Mouse (Mus musculus): Measurements from ENCODE around the gene Nmnat1. TPM values are rescaled to one million over a fixed set of nuclear protein-coding genes. Genes with fewer than 3 reads are reported as not detected.

Nmnat1 gene
- polyA plus RNA-seq (2012; rRNA removed) = 11.2 and 11.6 TPM in 2 replicates

- Histone ChIP-seq H3K4me1 (ENCODE audit: control insufficient read depth, insufficient read depth, low read length) (no peaks in the 10 kb centered on the region; the same call in 1 of the 2 replicates), H3K27me3 (ENCODE audit: control insufficient read depth, insufficient read depth, low read length) (no peaks in the 10 kb centered on the region), H3K4me3 (replicated peaks; ENCODE audit: insufficient read depth, low read depth, low read length) (peak within 1 kb of the TSS; percentile 90), H3K27ac (ENCODE audit: insufficient read depth, low read length) (peak within 1 kb of the TSS; percentile 86)
- TF ChIP-seq POLR2A (IDR thresholded peaks at IDR 0.05; ENCODE audit: borderline replicate concordance, insufficient read depth, low read length) = peak; percentile 60; the same call in 1 of the 2 replicates
- no peak for TF ChIP-seq CTCF (IDR thresholded peaks at IDR 0.05; ENCODE audit: borderline replicate concordance, insufficient read depth, low read depth, low read length)
- WGBS = under 1% methylated on average over 60 of the region's 60 CpGs
- peak; percentile 92 to 94 for DNase-seq
These were observed at the start of gene Nmnat1, which contains the start of gene Lzic for GRCm38 (mm10) chr4:149485053-149485824. Gene Nmnat1, minus strand, starts transcription at chr4:149485202. Gene Lzic, plus strand, starts transcription at chr4:149485229.

- Histone ChIP-seq H3K27me3 (ENCODE audit: control insufficient read depth, insufficient read depth, low read length) (no peaks in the 10 kb centered on the region), H3K4me3 (replicated peaks; ENCODE audit: insufficient read depth, low read depth, low read length) (no peak overlapping the region), H3K4me1 (ENCODE audit: control insufficient read depth, insufficient read depth, low read length) (no peaks in the 10 kb centered on the region), H3K27ac (ENCODE audit: insufficient read depth, low read length) (no peak overlapping the region)
- 84% methylated on average over 6 of the region's 6 CpGs for WGBS
- DNase-seq = no peak
- TF ChIP-seq POLR2A (IDR thresholded peaks at IDR 0.05; ENCODE audit: borderline replicate concordance, insufficient read depth, low read length) = no peak
- TF ChIP-seq CTCF (IDR thresholded peaks at IDR 0.05; ENCODE audit: borderline replicate concordance, insufficient read depth, low read depth, low read length) = no peak
These were observed 44.7 kb upstream of the Nmnat1 start for GRCm38 (mm10) chr4:149529691-149530090.

DNA sequence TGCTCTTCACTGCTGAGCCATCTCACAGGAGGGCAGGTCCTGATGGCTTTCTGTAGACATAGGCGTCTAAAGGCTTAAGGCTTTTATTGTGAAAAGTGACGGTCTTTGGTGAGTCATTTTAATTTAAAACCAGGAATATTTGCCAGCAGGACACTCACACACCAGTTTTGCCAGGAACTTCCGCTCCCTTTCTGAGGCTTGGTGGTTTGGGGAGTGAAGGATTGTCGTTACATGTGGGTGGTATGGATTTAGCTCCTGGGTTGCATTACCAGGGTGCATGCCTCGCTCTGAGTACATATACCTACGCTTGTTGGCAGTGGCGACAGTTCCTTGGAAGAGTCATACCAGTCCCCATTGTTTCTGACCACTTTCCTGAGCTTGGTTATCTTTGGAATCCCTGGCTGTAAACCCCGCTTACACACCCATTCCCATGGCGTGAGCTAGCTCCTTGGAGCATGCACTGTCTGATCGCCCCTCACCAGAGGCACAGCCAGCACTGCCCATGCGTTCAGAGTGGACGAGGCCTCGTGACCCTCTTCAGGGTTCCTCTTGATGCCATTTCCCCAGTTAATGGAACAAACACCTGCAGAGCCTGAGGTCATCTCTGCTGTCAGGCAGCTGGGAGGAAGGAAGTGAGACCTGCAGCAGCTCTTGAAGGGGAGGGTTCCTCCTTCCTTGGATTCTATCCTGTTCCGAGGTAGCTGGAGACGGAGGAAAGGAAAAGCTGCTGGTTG is 42.8 kb upstream of the Nmnat1 start:
- H3K27me3 ChIP-seq (ENCODE audit: control insufficient read depth, insufficient read depth, low read length) = no peaks in the 10 kb centered on the region
- DNase-seq = no peak
- H3K4me1 ChIP-seq (ENCODE audit: control insufficient read depth, insufficient read depth, low read length) = peaks cover 7% of the 10 kb centered on the region
- H3K4me3 ChIP-seq (replicated peaks; ENCODE audit: insufficient read depth, low read depth, low read length) = no peak overlapping the region
- 88% methylated on average over 15 of the region's 15 CpGs for WGBS
- H3K27ac ChIP-seq (ENCODE audit: insufficient read depth, low read length) = no peak overlapping the region
- TF ChIP-seq POLR2A (IDR thresholded peaks at IDR 0.05; ENCODE audit: borderline replicate concordance, insufficient read depth, low read length) = no peak
- no peak for TF ChIP-seq CTCF (IDR thresholded peaks at IDR 0.05; ENCODE audit: borderline replicate concordance, insufficient read depth, low read depth, low read length)

GRCm38 (mm10) chr4:149526330-149526729 is 41.3 kb upstream of the Nmnat1 start:
- no peak for DNase-seq
- H3K4me1 ChIP-seq (ENCODE audit: control insufficient read depth, insufficient read depth, low read length) = peaks cover 9% of the 10 kb centered on the region
- no peaks in the 10 kb centered on the region for H3K27me3 ChIP-seq (ENCODE audit: control insufficient read depth, insufficient read depth, low read length)
- H3K27ac ChIP-seq (ENCODE audit: insufficient read depth, low read length) = no peak overlapping the region
- H3K4me3 ChIP-seq (replicated peaks; ENCODE audit: insufficient read depth, low read depth, low read length) = no peak overlapping the region
- WGBS = 67% methylated on average over 7 of the region's 7 CpGs
- TF ChIP-seq CTCF (IDR thresholded peaks at IDR 0.05; ENCODE audit: borderline replicate concordance, insufficient read depth, low read depth, low read length) = no peak
- TF ChIP-seq POLR2A (IDR thresholded peaks at IDR 0.05; ENCODE audit: borderline replicate concordance, insufficient read depth, low read length) = no peak

DNA sequence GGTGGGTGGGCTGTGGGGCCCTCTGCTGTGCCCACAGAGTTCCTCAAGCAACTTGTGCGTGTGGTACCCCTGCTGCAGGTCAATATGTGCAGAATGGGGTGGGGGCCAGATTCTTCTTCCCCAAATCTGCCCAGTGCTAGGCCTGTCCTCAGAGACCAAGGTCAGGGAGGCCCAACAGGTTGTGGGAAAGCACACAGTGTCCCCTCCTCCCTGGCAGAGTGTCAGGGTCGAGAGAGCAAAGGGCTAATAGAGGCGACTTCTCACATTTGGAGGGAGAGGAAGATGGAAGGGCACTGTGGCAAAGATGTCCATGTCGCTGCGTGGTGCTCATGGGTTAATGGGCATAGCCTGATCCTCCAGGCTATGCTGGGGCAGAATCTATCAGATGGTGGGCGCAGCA is 40.8 kb upstream of the Nmnat1 start:
- Histone ChIP-seq H3K27me3 (ENCODE audit: control insufficient read depth, insufficient read depth, low read length) (no peaks in the 10 kb centered on the region), H3K4me3 (replicated peaks; ENCODE audit: insufficient read depth, low read depth, low read length) (no peak overlapping the region), H3K4me1 (ENCODE audit: control insufficient read depth, insufficient read depth, low read length) (peaks cover 9% of the 10 kb centered on the region), H3K27ac (ENCODE audit: insufficient read depth, low read length) (no peak overlapping the region)
- 78% methylated on average over 6 of the region's 6 CpGs for WGBS
- no peak for DNase-seq
- TF ChIP-seq POLR2A (IDR thresholded peaks at IDR 0.05; ENCODE audit: borderline replicate concordance, insufficient read depth, low read length) = no peak
- no peak for TF ChIP-seq CTCF (IDR thresholded peaks at IDR 0.05; ENCODE audit: borderline replicate concordance, insufficient read depth, low read depth, low read length)

GRCm38 (mm10) chr4:149525170-149525569 is 40.2 kb upstream of the Nmnat1 start:
- no peak for TF ChIP-seq POLR2A (IDR thresholded peaks at IDR 0.05; ENCODE audit: borderline replicate concordance, insufficient read depth, low read length)
- no peak for TF ChIP-seq CTCF (IDR thresholded peaks at IDR 0.05; ENCODE audit: borderline replicate concordance, insufficient read depth, low read depth, low read length)
- DNase-seq = no peak
- peaks cover 9% of the 10 kb centered on the region for H3K4me1 ChIP-seq (ENCODE audit: control insufficient read depth, insufficient read depth, low read length)
- no peak overlapping the region for H3K4me3 ChIP-seq (replicated peaks; ENCODE audit: insufficient read depth, low read depth, low read length)
- no peak overlapping the region for H3K27ac ChIP-seq (ENCODE audit: insufficient read depth, low read length)
- no peaks in the 10 kb centered on the region for H3K27me3 ChIP-seq (ENCODE audit: control insufficient read depth, insufficient read depth, low read length)
- WGBS = 92% methylated on average over 4 of the region's 4 CpGs

DNA sequence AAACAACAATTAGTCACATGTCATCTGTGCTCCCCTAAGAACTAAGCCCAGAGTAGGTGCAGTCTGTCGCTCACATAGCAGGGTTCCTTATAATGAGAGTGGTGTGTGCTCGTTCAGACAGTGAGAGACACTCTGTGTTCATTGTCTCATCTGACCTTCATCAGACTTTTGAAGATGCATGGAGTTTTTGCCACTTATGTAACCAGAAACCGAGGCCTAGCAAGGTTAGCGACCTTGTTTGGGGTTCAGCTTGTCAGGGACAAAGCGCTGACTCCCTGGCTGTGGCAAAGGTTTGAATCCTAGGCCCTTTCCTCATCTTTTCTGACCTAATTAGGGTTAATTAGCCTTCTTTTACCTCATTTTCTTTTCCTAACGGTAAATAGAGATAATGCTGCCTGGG is 39.0 kb upstream of the Nmnat1 start:
- peaks cover 10% of the 10 kb centered on the region for H3K4me1 ChIP-seq (ENCODE audit: control insufficient read depth, insufficient read depth, low read length)
- no peaks in the 10 kb centered on the region for H3K27me3 ChIP-seq (ENCODE audit: control insufficient read depth, insufficient read depth, low read length)
- no peak overlapping the region for H3K27ac ChIP-seq (ENCODE audit: insufficient read depth, low read length)
- 88% methylated on average over 6 of the region's 6 CpGs for WGBS
- TF ChIP-seq POLR2A (IDR thresholded peaks at IDR 0.05; ENCODE audit: borderline replicate concordance, insufficient read depth, low read length) (no peak), CTCF (IDR thresholded peaks at IDR 0.05; ENCODE audit: borderline replicate concordance, insufficient read depth, low read depth, low read length) (no peak)
- no peak overlapping the region for H3K4me3 ChIP-seq (replicated peaks; ENCODE audit: insufficient read depth, low read depth, low read length)
- DNase-seq = no peak
